Mouse (Mus musculus) spleen, postnatal 4 days (tissue): Measurements from ENCODE around the gene Fdxr.
A peak's percentile ranks its signal among the peaks of the same experiment; 100 is the strongest.

Experiments
- DNase-seq, 2 experiments: peaks; one replicate each; pipeline ENCODE4 v3.0.0; 2022; ENCODE audit warnings: low spot score in 2 of 2

The Fdxr gene

GRCm38 (mm10) chr11:115276780-115277603 lies at the start of gene Fdxr:
TSS of gene Fdxr (minus strand) at chr11:115277050.
- peak; percentile 97 to 98 for DNase-seq

- no peak for DNase-seq
These were observed 46.5 kb upstream of the Fdxr start for GRCm38 (mm10) chr11:115323354-115323753.

GRCm38 (mm10) chr11:115321906-115322693 lies 45.2 kb upstream of the Fdxr start, which contains the start of gene Ush1g:
TSS of gene Ush1g (minus strand) at chr11:115322041.
- DNase-seq, result peak; percentile 41 to 82

GRCm38 (mm10) chr11:115319704-115320383 lies 43.0 kb upstream of the Fdxr start:
- no peak for DNase-seq

- DNase-seq, result no peak
These were observed 41.6 kb upstream of the Fdxr start for GRCm38 (mm10) chr11:115318245-115319027.

- DNase-seq, result no peak
These were observed 40.4 kb upstream of the Fdxr start for GRCm38 (mm10) chr11:115317204-115317603.

- no peak for DNase-seq
These were observed 37.4 kb upstream of the Fdxr start for GRCm38 (mm10) chr11:115314249-115314648.

GRCm38 (mm10) chr11:115308781-115309180 lies 31.9 kb upstream of the Fdxr start:
- DNase-seq, result no peak

- no peak for DNase-seq
These were observed 30.0 kb upstream of the Fdxr start, which contains the start of gene Otop2 for GRCm38 (mm10) chr11:115306863-115307262. TSS of gene Otop2 (plus strand) at chr11:115307163.

GRCm38 (mm10) chr11:115303167-115303566 lies 26.3 kb upstream of the Fdxr start:
- no peak for DNase-seq

- DNase-seq, result no peak
These were observed 24.5 kb upstream of the Fdxr start for GRCm38 (mm10) chr11:115301351-115301750.

GRCm38 (mm10) chr11:115300745-115301144 lies 23.9 kb upstream of the Fdxr start:
- no peak for DNase-seq

GRCm38 (mm10) chr11:115298160-115298559 lies 21.3 kb upstream of the Fdxr start:
- no peak for DNase-seq

- DNase-seq, result no peak
These were observed 20.5 kb upstream of the Fdxr start, which contains the start of gene Fads6 for GRCm38 (mm10) chr11:115297214-115297826. TSS of gene Fads6 (minus strand) at chr11:115297663.

GRCm38 (mm10) chr11:115296471-115297210 lies 19.8 kb upstream of the Fdxr start:
- DNase-seq, result no peak

- DNase-seq, result no peak
These were observed 19.1 kb upstream of the Fdxr start for GRCm38 (mm10) chr11:115295939-115296338.

- no peak for DNase-seq
These were observed 16.0 kb upstream of the Fdxr start for GRCm38 (mm10) chr11:115292631-115293375.

GRCm38 (mm10) chr11:115291503-115291902 lies 14.7 kb upstream of the Fdxr start:
- no peak for DNase-seq

- DNase-seq, result no peak
These were observed 14.1 kb upstream of the Fdxr start for GRCm38 (mm10) chr11:115290919-115291318.
